Mouse (Mus musculus) ovary, postnatal 14 days (tissue): ENCODE measurements around the gene Tmcc3.

ENCODE experiments used
- DNase-seq: peaks from one replicate; pipeline ENCODE4 v3.0.0; 2022; ENCODE audit warnings: low spot score

Tmcc3 gene

GRCm38 (mm10) chr10:94311511-94312006, at the start of gene Tmcc3:
Gene Tmcc3, plus strand, starts transcription at chr10:94311949.
- DNase-seq, result no peak

- DNase-seq, result no peak
Observed at GRCm38 (mm10) chr10:94262646-94263045, 49.1 kb upstream of the Tmcc3 start.

- DNase-seq, result no peak
Observed at GRCm38 (mm10) chr10:94263211-94263610, 48.5 kb upstream of the Tmcc3 start.

GRCm38 (mm10) chr10:94265656-94266542, 45.9 kb upstream of the Tmcc3 start:
- no peak for DNase-seq

GRCm38 (mm10) chr10:94275321-94275720, 36.4 kb upstream of the Tmcc3 start:
- no peak for DNase-seq

GRCm38 (mm10) chr10:94276511-94276910, 35.2 kb upstream of the Tmcc3 start:
- DNase-seq, result no peak

GRCm38 (mm10) chr10:94282179-94282578, 29.6 kb upstream of the Tmcc3 start:
- no peak for DNase-seq

- DNase-seq, result no peak
Observed at GRCm38 (mm10) chr10:94282797-94283196, 29.0 kb upstream of the Tmcc3 start.

GRCm38 (mm10) chr10:94294437-94294836, 17.3 kb upstream of the Tmcc3 start:
- no peak for DNase-seq

- DNase-seq, result no peak
Observed at GRCm38 (mm10) chr10:94294933-94295750, 16.6 kb upstream of the Tmcc3 start.

- no peak for DNase-seq
Observed at GRCm38 (mm10) chr10:94295923-94296605, 15.7 kb upstream of the Tmcc3 start.

GRCm38 (mm10) chr10:94298471-94298870, 13.3 kb upstream of the Tmcc3 start, which contains the start of gene Gm4792:
Gene Gm4792, minus strand, starts transcription at chr10:94298703.
- DNase-seq, result no peak

GRCm38 (mm10) chr10:94299301-94299700, 12.4 kb upstream of the Tmcc3 start:
- no peak for DNase-seq

GRCm38 (mm10) chr10:94304064-94304657, 7.6 kb upstream of the Tmcc3 start:
- no peak for DNase-seq

- DNase-seq, result peak; percentile 27
Observed at GRCm38 (mm10) chr10:94305526-94305925, 6.2 kb upstream of the Tmcc3 start.

- DNase-seq, result no peak
Observed at GRCm38 (mm10) chr10:94310499-94311267, 1.1 kb upstream of the Tmcc3 start.

- DNase-seq, result no peak
Observed at GRCm38 (mm10) chr10:94312007-94312715, 412 bp downstream of the Tmcc3 start.

- DNase-seq, result no peak
Observed at GRCm38 (mm10) chr10:94313146-94313545, 1.4 kb downstream of the Tmcc3 start.

GRCm38 (mm10) chr10:94318574-94318973, 6.8 kb downstream of the Tmcc3 start:
- DNase-seq, result no peak

GRCm38 (mm10) chr10:94329962-94330361, 18.2 kb downstream of the Tmcc3 start:
- no peak for DNase-seq
